Mouse (Mus musculus): ENCODE results near the gene Ptprn.

- TF ChIP-seq CTCF (IDR thresholded peaks at IDR 0.05; ENCODE audit: borderline replicate concordance, insufficient read depth, low read length) (no peak), POLR2A (IDR thresholded peaks at IDR 0.05; ENCODE audit: low read depth, low read length) (no peak)
Observed at GRCm38 (mm10) chr1:75292476-75293330, 28.4 kb upstream of the Ptprn start.

All from embryonic fibroblast, embryonic 13.5 days (primary cell).